Mouse (Mus musculus): ENCODE results near the gene Rhot1. TPM values are rescaled to one million over a fixed set of nuclear protein-coding genes. Genes with fewer than 3 reads are reported as not detected.

The Rhot1 gene
- polyA plus RNA-seq, 1 experiment from 2014 or later: 46.6 TPM

DNA sequence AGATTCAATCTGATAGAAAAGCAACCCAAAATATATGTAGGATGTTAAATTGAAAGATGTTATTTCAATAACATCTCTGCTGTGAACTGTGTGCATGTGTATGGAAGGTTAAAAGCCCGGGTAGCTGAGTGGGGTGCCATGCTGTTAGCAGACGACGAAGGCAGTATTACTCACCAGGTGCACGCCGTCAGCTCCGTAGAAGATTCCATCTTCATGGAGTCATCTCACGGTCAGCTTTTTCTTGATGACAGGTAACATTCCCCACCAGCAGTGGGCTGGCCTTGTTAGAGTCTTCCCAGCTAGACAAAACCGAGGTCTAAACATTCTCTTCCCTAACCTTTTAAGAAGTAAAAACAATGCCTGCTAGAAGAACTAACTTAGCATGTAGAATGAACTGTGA is 55.3 kb downstream of the Rhot1 start:
- no peak overlapping the region for H3K27ac ChIP-seq
- no peaks in the 10 kb centered on the region for H3K4me1 ChIP-seq (replicated peaks)
- no peak overlapping the region for H3K4me2 ChIP-seq (replicated peaks)
- H3K9me3 ChIP-seq: no peaks in the 10 kb centered on the region
- WGBS: 90% methylated on average over 8 of the region's 8 CpGs
- peaks cover 4% of the 10 kb centered on the region; the same call in 1 of the 2 replicates for H3K36me3 ChIP-seq
- no peak overlapping the region for H3K4me3 ChIP-seq (replicated peaks)
- H3K27me3 ChIP-seq (replicated peaks): no peaks in the 10 kb centered on the region
- H3K9ac ChIP-seq: no peak overlapping the region
- ATAC-seq: no peak

DNA sequence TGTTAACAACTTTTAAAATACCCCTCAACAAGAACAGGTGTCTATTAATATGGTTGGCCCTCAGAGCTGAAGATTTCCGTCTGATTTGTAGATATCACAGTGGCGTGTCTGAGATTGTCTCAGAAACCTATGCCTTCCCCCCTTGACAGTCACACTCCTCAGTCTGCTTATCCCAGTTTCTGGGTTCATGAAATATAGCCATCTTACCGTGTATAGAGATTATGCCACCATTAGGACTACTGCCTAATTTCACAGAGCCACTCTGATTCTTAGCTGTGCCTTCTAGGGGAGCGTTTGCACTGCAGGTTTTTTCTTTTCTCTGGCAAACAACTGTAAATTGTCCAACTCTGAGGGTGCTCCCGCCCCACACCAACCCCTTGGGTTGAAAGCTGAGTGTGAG is 62.3 kb downstream of the Rhot1 start:
- no peak for ATAC-seq
- 83% methylated on average over 5 of the region's 5 CpGs for WGBS
- H3K9me3 ChIP-seq: no peaks in the 10 kb centered on the region

DNA sequence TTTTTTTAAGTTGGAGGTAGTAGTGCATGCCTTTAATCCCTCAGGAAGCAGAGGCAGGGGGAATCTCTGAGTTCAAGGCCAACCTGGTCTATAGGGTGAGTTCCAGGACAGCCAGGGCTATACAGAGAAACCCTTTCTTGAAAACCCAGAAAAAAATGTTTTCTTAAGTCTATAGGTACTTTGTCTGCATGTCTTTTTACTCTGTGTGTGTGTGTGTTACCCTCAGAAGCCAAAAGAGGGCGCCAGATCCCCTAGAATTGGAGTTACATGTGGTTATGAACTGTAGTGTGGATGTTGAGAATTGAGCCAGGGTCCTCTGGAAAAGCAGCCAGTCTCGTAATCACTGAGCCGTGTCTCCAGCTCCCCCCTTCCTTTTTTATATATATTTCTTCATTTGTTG is 66.2 kb downstream of the Rhot1 start:
- Histone ChIP-seq H3K36me3 (no peaks in the 10 kb centered on the region), H3K4me1 (replicated peaks) (no peaks in the 10 kb centered on the region), H3K4me2 (replicated peaks) (no peak overlapping the region), H3K27me3 (replicated peaks) (no peaks in the 10 kb centered on the region), H3K4me3 (replicated peaks) (no peak overlapping the region), H3K27ac (no peak overlapping the region), H3K9ac (no peak overlapping the region), H3K9me3 (no peaks in the 10 kb centered on the region)
- no peak for ATAC-seq
- 63% methylated on average over 3 of the region's 3 CpGs for WGBS

More for the DNA sequence above, 62.3 kb downstream of the Rhot1 start:
- Histone ChIP-seq H3K27ac (no peak overlapping the region), H3K4me3 (replicated peaks) (no peak overlapping the region), H3K4me2 (replicated peaks) (no peak overlapping the region), H3K36me3 (peaks cover 2% of the 10 kb centered on the region; the same call in 1 of the 2 replicates), H3K9ac (no peak overlapping the region), H3K27me3 (replicated peaks) (no peaks in the 10 kb centered on the region), H3K4me1 (replicated peaks) (no peaks in the 10 kb centered on the region)

DNA sequence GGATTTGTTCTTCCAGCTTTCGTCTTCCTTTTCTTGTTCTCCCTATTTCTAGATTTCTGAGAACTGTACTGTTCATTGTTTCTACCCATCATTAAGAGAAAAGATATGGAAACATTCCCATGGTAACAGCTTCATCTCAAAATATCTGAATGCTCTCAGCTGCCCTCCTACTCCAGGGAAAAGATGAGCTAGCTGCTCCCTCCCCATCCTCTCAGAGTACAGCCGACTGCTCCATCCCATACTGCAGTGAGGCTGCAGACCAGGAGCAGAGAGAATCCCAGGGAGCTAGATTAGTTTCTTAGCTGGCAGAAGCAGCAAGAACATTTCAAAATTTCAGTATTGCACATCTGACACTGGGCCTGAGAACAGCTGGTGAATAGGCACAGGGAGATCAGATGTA is 69.2 kb downstream of the Rhot1 start:
- ATAC-seq: no peak
- no peaks in the 10 kb centered on the region for H3K27me3 ChIP-seq (replicated peaks)
- WGBS: 68% methylated on average over 2 of the region's 2 CpGs
- no peak overlapping the region for H3K9ac ChIP-seq
- no peak overlapping the region for H3K4me3 ChIP-seq (replicated peaks)
- H3K36me3 ChIP-seq: no peaks in the 10 kb centered on the region
- H3K4me2 ChIP-seq (replicated peaks): no peak overlapping the region
- no peak overlapping the region for H3K27ac ChIP-seq
- no peaks in the 10 kb centered on the region for H3K9me3 ChIP-seq
- H3K4me1 ChIP-seq (replicated peaks): no peaks in the 10 kb centered on the region

DNA sequence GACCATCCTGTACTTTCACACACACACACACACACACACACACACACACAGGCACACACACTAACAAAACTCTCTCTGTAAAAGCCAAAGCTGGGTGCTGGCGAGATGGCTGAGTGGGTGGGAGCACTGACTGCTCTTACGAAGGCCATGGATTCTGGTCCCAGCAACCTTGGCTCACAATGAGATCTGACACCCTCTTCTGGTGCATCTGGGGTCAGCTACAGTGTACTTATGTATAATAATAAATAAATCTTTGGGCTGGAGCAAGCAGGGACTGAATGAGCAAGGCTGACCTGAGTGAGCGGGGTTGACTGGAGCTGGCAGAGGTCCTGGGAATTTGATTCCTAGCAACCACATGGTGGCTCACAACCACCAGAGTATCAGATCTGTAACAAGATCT is 75.0 kb downstream of the Rhot1 start:
- H3K27ac ChIP-seq: no peak overlapping the region
- no peak overlapping the region for H3K4me3 ChIP-seq (replicated peaks)
- no peak for ATAC-seq
- H3K27me3 ChIP-seq (replicated peaks): no peaks in the 10 kb centered on the region
- H3K36me3 ChIP-seq: no peaks in the 10 kb centered on the region
- no peak overlapping the region for H3K9ac ChIP-seq
- no peaks in the 10 kb centered on the region for H3K9me3 ChIP-seq
- H3K4me1 ChIP-seq (replicated peaks): no peaks in the 10 kb centered on the region
- WGBS: 67% methylated on average over 3 of the region's 3 CpGs
- H3K4me2 ChIP-seq (replicated peaks): no peak overlapping the region

DNA sequence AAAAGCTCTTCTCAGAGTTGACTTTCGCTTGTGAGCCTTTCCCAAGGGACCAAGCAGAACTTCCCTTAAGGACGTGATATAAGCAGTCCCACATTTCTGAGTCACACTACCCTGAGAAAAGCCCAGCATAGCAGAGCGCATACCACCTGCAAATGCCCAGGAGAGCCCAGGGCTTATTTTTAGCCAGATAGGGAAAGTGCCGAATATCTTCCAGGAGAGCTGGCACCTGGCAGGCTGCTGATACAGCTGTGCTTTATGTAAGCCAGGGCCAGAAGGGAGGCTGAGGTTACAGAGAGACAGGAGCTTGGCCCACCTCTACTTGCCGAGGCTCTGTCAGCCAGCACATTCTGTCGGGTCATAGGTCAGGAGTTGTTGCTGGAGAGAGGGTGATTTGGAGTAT is 75.8 kb downstream of the Rhot1 start:
- Histone ChIP-seq H3K9ac (no peak overlapping the region), H3K9me3 (no peaks in the 10 kb centered on the region), H3K4me2 (replicated peaks) (no peak overlapping the region), H3K4me3 (replicated peaks) (no peak overlapping the region), H3K4me1 (replicated peaks) (peaks cover 5% of the 10 kb centered on the region; the same call in 1 of the 2 replicates), H3K27me3 (replicated peaks) (no peaks in the 10 kb centered on the region), H3K27ac (no peak overlapping the region), H3K36me3 (no peaks in the 10 kb centered on the region)
- no peak for ATAC-seq
- 45% methylated on average over 6 of the region's 6 CpGs for WGBS

DNA sequence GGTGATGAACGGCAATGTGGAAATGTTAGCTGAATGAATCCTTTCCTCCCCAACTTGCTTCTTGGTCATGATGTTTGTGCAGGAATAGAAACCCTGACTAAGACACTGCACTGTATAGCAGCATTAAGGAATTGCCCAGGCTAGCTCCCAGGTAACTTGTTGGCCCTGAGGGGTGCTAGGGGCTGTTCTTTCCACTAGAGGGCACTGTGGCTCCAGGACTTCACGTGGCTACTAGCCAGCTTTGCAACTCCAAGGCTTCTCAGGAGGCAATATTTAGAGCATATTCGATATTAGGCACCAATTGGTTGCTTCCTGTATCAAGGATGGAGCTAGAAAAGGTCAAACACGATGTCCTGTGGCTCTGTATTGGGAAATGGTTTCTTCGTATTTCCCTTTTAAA is 78.3 kb downstream of the Rhot1 start:
- 20% methylated on average over 5 of the region's 5 CpGs for WGBS
- Histone ChIP-seq H3K36me3 (no peaks in the 10 kb centered on the region), H3K27ac (no peak overlapping the region), H3K4me3 (replicated peaks) (no peak overlapping the region), H3K9ac (no peak overlapping the region), H3K9me3 (no peaks in the 10 kb centered on the region), H3K4me1 (replicated peaks) (peaks cover 5% of the 10 kb centered on the region; the same call in 1 of the 2 replicates), H3K27me3 (replicated peaks) (no peaks in the 10 kb centered on the region), H3K4me2 (replicated peaks) (no peak overlapping the region)
- no peak for ATAC-seq

DNA sequence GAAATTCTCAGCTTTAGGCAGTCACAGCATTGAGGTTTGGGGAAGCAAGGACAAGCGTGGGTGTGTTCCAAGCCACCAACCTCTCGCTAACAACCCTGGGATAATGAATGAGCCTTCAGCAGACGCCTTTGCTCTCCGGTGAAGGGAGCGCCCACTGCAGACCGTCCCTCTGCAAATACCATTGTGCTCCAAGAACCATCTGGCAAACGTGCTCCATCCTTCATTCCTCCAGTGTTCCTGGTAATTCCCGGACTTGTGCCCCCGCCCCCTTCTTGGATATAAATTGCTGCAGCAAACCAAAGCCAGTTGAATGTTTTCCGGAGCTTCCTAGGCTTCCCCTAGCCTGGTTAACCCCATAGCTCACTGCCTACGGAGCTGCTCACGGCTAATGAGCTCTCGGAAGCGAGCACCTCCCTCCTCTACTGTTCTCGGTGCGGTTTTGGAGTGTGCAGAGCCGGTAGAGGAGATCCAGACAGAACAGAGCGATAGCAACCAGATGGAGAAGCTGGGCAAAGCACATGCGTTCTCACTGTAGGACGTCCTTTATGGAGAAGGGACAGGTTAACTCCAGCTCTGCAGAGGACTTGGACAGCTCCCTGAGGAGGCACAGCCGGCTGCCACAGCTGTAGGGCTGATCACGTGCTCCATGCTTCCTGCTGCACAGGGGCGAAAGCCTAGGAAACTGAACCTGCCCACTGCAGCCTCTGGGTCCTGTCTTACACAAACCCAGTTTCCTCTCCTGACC is 81.1 kb downstream of the Rhot1 start:
- Histone ChIP-seq H3K27me3 (replicated peaks) (no peaks in the 10 kb centered on the region), H3K4me1 (replicated peaks) (peaks cover 5% of the 10 kb centered on the region; the same call in 1 of the 2 replicates), H3K36me3 (no peaks in the 10 kb centered on the region), H3K4me3 (replicated peaks) (peak overlapping the region; percentile 30), H3K9ac (peak overlapping the region; percentile 2; the same call in 1 of the 2 replicates), H3K9me3 (no peaks in the 10 kb centered on the region), H3K27ac (peak overlapping the region; percentile 79), H3K4me2 (replicated peaks) (peak overlapping the region; percentile 69)
- WGBS: under 1% methylated on average over 23 of the region's 23 CpGs
- ATAC-seq: peak; percentile 89

DNA sequence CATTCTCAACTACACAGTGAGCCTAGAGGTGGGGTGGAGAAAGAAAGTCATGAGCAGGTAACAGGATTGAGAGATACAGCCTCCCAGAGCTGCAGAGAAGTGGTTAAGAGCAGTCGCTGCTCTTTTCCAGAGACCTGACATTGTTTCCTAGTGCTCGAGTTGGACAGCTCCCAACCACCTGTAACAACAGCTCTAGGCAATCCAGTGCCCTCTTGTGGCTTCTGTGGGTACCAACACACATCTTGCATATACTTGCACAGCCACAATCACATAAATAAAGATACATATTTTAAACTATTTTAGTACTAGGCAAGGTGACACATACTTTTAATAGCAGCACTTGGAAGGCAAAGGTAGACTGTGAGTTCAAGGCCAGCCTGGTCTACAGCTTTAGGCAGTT is 82.2 kb downstream of the Rhot1 start:
- no peak overlapping the region for H3K9ac ChIP-seq
- 70% methylated on average over 2 of the region's 2 CpGs for WGBS
- no peak for ATAC-seq
- H3K4me2 ChIP-seq (replicated peaks): no peak overlapping the region
- H3K4me1 ChIP-seq (replicated peaks): peaks cover 9% of the 10 kb centered on the region; the same call in 1 of the 2 replicates
- H3K4me3 ChIP-seq (replicated peaks): no peak overlapping the region
- no peak overlapping the region for H3K27ac ChIP-seq
- no peaks in the 10 kb centered on the region for H3K9me3 ChIP-seq
- no peaks in the 10 kb centered on the region for H3K36me3 ChIP-seq
- H3K27me3 ChIP-seq (replicated peaks): peaks cover 5% of the 10 kb centered on the region; the same call in 1 of the 2 replicates

DNA sequence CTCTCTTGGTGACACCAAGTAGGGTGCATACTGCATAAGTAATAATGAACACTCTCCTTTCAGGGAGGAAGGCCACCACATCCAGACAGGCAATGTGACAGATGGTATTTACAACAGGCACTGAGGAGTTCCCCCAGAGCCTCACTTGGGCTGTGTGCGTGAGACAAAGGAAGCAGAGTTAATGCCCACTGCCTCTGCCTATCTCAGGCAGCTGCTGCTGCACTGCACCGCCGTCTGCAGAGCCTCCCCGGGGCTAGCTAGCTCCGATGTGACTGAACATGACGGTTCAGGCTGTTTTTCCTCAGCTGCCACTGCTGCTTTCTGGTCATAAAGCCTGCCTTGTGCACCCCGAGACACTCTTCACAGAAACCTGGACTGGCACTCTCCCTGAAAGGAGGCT is 83.6 kb downstream of the Rhot1 start:
- no peak for ATAC-seq
- Histone ChIP-seq H3K4me1 (replicated peaks) (peaks cover 9% of the 10 kb centered on the region; the same call in 1 of the 2 replicates), H3K27ac (no peak overlapping the region), H3K4me2 (replicated peaks) (no peak overlapping the region), H3K9me3 (no peaks in the 10 kb centered on the region), H3K36me3 (no peaks in the 10 kb centered on the region), H3K27me3 (replicated peaks) (peaks cover 13% of the 10 kb centered on the region), H3K4me3 (replicated peaks) (no peak overlapping the region), H3K9ac (0 out of 2 replicates have a peak overlapping the region, but pooled peaks have one; percentile 10)
- 53% methylated on average over 7 of the region's 7 CpGs for WGBS

DNA sequence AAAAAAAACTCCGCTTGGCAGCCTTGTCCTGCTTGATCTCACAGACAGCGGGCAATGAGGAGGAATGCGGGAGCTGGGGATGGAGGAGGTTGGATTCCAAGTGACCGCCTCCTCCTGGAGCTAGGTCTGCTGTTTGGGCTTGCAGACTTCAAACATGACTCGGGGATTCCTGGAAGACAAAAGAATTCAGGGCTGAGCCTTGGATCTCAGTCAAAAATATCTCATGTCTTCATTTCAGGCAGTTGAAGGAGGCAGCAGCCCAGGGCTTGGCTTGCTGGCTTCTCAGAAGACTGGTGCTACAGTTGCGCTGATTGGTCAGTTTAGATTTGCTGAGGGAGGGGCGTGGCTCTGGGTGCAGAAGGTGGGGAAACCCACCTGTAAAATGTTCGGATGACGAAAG is 86.2 kb downstream of the Rhot1 start:
- Histone ChIP-seq H3K9me3 (no peaks in the 10 kb centered on the region), H3K4me1 (replicated peaks) (peaks cover 7% of the 10 kb centered on the region; the same call in 1 of the 2 replicates), H3K36me3 (no peaks in the 10 kb centered on the region), H3K9ac (no peak overlapping the region), H3K4me2 (replicated peaks) (no peak overlapping the region), H3K27ac (no peak overlapping the region), H3K27me3 (replicated peaks) (peaks cover 24% of the 10 kb centered on the region), H3K4me3 (replicated peaks) (no peak overlapping the region)
- ATAC-seq: no peak
- WGBS: 13% methylated on average over 9 of the region's 9 CpGs

DNA sequence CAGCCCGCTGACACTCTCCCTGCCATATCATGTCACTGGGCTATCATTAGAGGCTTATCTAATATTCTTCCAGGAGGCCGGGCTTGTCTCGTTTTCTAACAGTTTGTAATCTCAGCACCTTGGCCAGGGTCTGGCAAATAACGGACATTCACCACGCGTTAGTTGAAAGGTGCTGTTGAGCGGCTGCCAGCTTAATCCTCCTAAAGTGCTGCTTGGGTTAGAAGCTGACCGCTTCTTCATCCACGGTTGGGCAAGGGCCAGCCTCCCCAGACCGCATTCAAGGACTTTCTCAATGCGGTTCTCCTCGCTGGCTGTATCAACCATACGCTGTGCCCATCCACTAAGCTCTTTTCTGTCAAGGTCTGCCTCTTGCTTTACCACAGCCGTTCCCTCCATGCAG is 87.0 kb downstream of the Rhot1 start:
- no peak for ATAC-seq
- Histone ChIP-seq H3K27me3 (replicated peaks) (peaks cover 30% of the 10 kb centered on the region), H3K27ac (no peak overlapping the region), H3K36me3 (no peaks in the 10 kb centered on the region), H3K4me1 (replicated peaks) (0 out of 2 replicates have a peak, but pooled peaks cover 13% of the 10 kb centered on the region), H3K9ac (no peak overlapping the region), H3K4me2 (replicated peaks) (no peak overlapping the region), H3K4me3 (replicated peaks) (no peak overlapping the region), H3K9me3 (no peaks in the 10 kb centered on the region)
- 23% methylated on average over 14 of the region's 14 CpGs for WGBS
